Mouse (Mus musculus) ovary, postnatal 36 days (tissue): ENCODE measurements around the gene Ap1s1.

ENCODE experiments used
- DNase-seq: peaks from one replicate; pipeline ENCODE4 v3.0.0; 2022; ENCODE audit warnings: low spot score, mixed read lengths

Gene Ap1s1

GRCm38 (mm10) chr5:137025132-137025531 is 20.8 kb downstream of the Ap1s1 start:
- DNase-seq, result peak; percentile 69

- DNase-seq, result no peak
Observed at GRCm38 (mm10) chr5:137024318-137024717, 21.6 kb downstream of the Ap1s1 start.

- DNase-seq, result no peak
Observed at GRCm38 (mm10) chr5:137015913-137016312, 30.0 kb downstream of the Ap1s1 start.

- DNase-seq, result no peak
Observed at GRCm38 (mm10) chr5:137012401-137012950, 33.5 kb downstream of the Ap1s1 start.

GRCm38 (mm10) chr5:137009988-137010387 is 35.9 kb downstream of the Ap1s1 start:
- DNase-seq, result no peak

GRCm38 (mm10) chr5:137007276-137007675 is 38.7 kb downstream of the Ap1s1 start:
- no peak for DNase-seq

GRCm38 (mm10) chr5:137000612-137001011 is 45.3 kb downstream of the Ap1s1 start:
- DNase-seq, result no peak

- no peak for DNase-seq
Observed at GRCm38 (mm10) chr5:136999449-136999848, 46.5 kb downstream of the Ap1s1 start.

- DNase-seq, result no peak
Observed at GRCm38 (mm10) chr5:136989801-136990200, 56.1 kb downstream of the Ap1s1 start.

GRCm38 (mm10) chr5:136988420-136988819 is 57.5 kb downstream of the Ap1s1 start:
- no peak for DNase-seq

GRCm38 (mm10) chr5:136987934-136988271 is 58.0 kb downstream of the Ap1s1 start, which contains the start of gene Znhit1:
Gene Znhit1, minus strand, starts transcription at chr5:136988021.
- no peak for DNase-seq

GRCm38 (mm10) chr5:136987138-136987933 is 58.6 kb downstream of the Ap1s1 start:
- peak; percentile 83 for DNase-seq

- DNase-seq, result peak; percentile 93
Observed at GRCm38 (mm10) chr5:136986695-136987137, 59.2 kb downstream of the Ap1s1 start, which contains the start of gene Plod3. Gene Plod3, plus strand, starts transcription at chr5:136987019.
